Mouse (Mus musculus) liver, embryonic 14.5 days (tissue): ENCODE measurements around the gene Rmnd5a. TPM values are rescaled to one million over a fixed set of nuclear protein-coding genes. Genes with fewer than 3 reads are reported as not detected.
"Not testable (repeated sequence)": the region's sequence is repeated elsewhere in the genome, so short reads cannot be mapped to it uniquely, and the experiment has no call there.

Experiments used
- ATAC-seq: fragments of 200-750 bp; cut with Nextera tagmentation; 2 replicates; pipeline ENCODE4 v1.8.0; 2017; ENCODE audit warnings: moderate number of reproducible peaks, mild to moderate bottlenecking, moderate library complexity; ENCODE audit not compliant: insufficient read depth
- DNase-seq, 3 experiments: peaks; one replicate each; pipeline ENCODE4 v3.0.0-alpha.2; 2012 to 2013; ENCODE audit warnings: low read depth in 3 of 3, low spot score in 3 of 3
- H3K27ac ChIP-seq: fragments of 300-500 bp; sonication (generic); 2 replicates; pipeline ENCODE4 v1.5.1; 2014; ENCODE audit warnings: moderate library complexity, mild to moderate bottlenecking, control low read depth, inconsistent platforms
- H3K27me3 ChIP-seq: fragments of 300-500 bp; sonication (generic); 2 replicates; pipeline ENCODE4 v1.6.1; 2014; ENCODE audit warnings: mild to moderate bottlenecking, low read length, moderate library complexity; ENCODE audit not compliant: control insufficient read depth, insufficient read depth
- H3K36me3 ChIP-seq: fragments of 300-500 bp; sonication (generic); replicated peaks from 2 replicates; pipeline ENCODE4 v1.6.1; 2014; ENCODE audit warnings: low read depth; ENCODE audit not compliant: control insufficient read depth, insufficient read depth
- H3K4me1 ChIP-seq, 2 experiments: fragments of 200-500 bp in 1 of 2; fragments of 300-500 bp in 1 of 2; sonication (generic) in 1 of 2; replicated peaks; 2 replicates each; pipeline ENCODE4 v1.6.1; 2012 to 2014; ENCODE audit warnings: antibody characterized with exemption in 1 of 2, inconsistent platforms in 1 of 2, low read length in 1 of 2; ENCODE audit not compliant: control insufficient read depth in 2 of 2, insufficient read depth in 2 of 2
- H3K4me2 ChIP-seq: fragments of 300-500 bp; sonication (generic); 2 replicates; pipeline ENCODE4 v1.6.1; 2014; ENCODE audit warnings: low read depth, mild to moderate bottlenecking, control low read depth, moderate library complexity
- H3K4me3 ChIP-seq, 2 experiments: fragments of 200-500 bp in 1 of 2; fragments of 300-500 bp in 1 of 2; sonication (generic) in 1 of 2; 2 replicates each; pipeline ENCODE4 v1.5.1; 2012 to 2014; ENCODE audit warnings: low read depth in 2 of 2, low read length in 2 of 2, mild to moderate bottlenecking in 2 of 2, control low read depth in 1 of 2, inconsistent platforms in 1 of 2, moderate library complexity in 1 of 2; ENCODE audit not compliant: insufficient read depth in 1 of 2
- H3K9ac ChIP-seq: fragments of 300-500 bp; sonication (generic); replicated peaks from 2 replicates; pipeline ENCODE4 v1.6.1; 2014; ENCODE audit warnings: mild to moderate bottlenecking, control low read depth, moderate library complexity
- H3K9me3 ChIP-seq: fragments of 300-500 bp; sonication (generic); 2 replicates; pipeline ENCODE4 v1.6.1; 2016; ENCODE audit warnings: low read length, mixed read lengths; ENCODE audit not compliant: control insufficient read depth
- CTCF ChIP-seq: IDR thresholded peaks from 2 replicates; pipeline ENCODE4 v1.5.1; 2016; ENCODE audit warnings: antibody characterized with exemption, low read depth, control low read depth
- EP300 ChIP-seq: IDR thresholded peaks from 2 replicates; pipeline ENCODE4 v1.6.1; 2016; ENCODE audit warnings: antibody characterized with exemption, low read depth
- WGBS: fragments of 180-500 bp; shearing (Covaris S2); extraction: QIAGEN DNeasy Blood & Tissue Kit; methylation state at CpG from one replicate; pipeline ENCODE4 v1.1.7; 2014; ENCODE audit not compliant: insufficient replicate concordance; 5-methylcytosine and 5-hydroxymethylcytosine counted together
- polyA plus RNA-seq, 2 experiments: library from polyadenylated mRNA; depleted of rRNA in 1 of 2; stranded (reverse) in 1 of 2; unstranded in 1 of 2; fragments of >200 nt; fragmentation: Nextera tagmentation in 1 of 2; extraction: Ambion mirVana in 1 of 2; gene quantifications; 2 replicates each; pipeline versions ENCODE4 v1.2.1 to v1.2.3; 2012 to 2014

Gene Rmnd5a
- polyA plus RNA-seq, 2 experiments = 4.5 to 14.8 TPM

- WGBS = 80% methylated on average over 3 of the region's 3 CpGs
- Histone ChIP-seq H3K4me3 (no peak overlapping the region), H3K9me3 (no peaks in the 10 kb centered on the region), H3K27ac (no peak overlapping the region), H3K27me3 (no peaks in the 10 kb centered on the region), H3K4me1 (no peaks in the 10 kb centered on the region), H3K9ac (no peak overlapping the region), H3K4me2 (no peak overlapping the region), H3K36me3 (no peaks in the 10 kb centered on the region)
- no peak for DNase-seq
- TF ChIP-seq EP300 (no peak), CTCF (no peak)
- no peak for ATAC-seq
These were observed 24.7 kb upstream of the Rmnd5a start for GRCm38 (mm10) chr6:71465146-71465545.

- Histone ChIP-seq H3K27me3 (no peaks in the 10 kb centered on the region), H3K36me3 (no peaks in the 10 kb centered on the region), H3K27ac (no peak overlapping the region), H3K9ac (no peak overlapping the region), H3K9me3 (no peaks in the 10 kb centered on the region), H3K4me3 (no peak overlapping the region), H3K4me1 (no peaks in the 10 kb centered on the region), H3K4me2 (no peak overlapping the region)
- ATAC-seq (no peak), DNase-seq (no peak)
- TF ChIP-seq EP300 = no peak
- no peak for TF ChIP-seq CTCF
- WGBS = 39% methylated on average over 8 of the region's 8 CpGs
These were observed 17.6 kb upstream of the Rmnd5a start for GRCm38 (mm10) chr6:71457956-71458608.

GRCm38 (mm10) chr6:71453983-71454739 lies 13.7 kb upstream of the Rmnd5a start:
- not testable (repeated sequence) for H3K27ac ChIP-seq, H3K4me2 ChIP-seq, H3K27me3 ChIP-seq, H3K4me1 ChIP-seq, DNase-seq, H3K9ac ChIP-seq, H3K4me3 ChIP-seq, H3K36me3 ChIP-seq, ATAC-seq, H3K9me3 ChIP-seq

- no peaks in the 10 kb centered on the region for H3K9me3 ChIP-seq
- no peaks in the 10 kb centered on the region for H3K27me3 ChIP-seq
- no peak overlapping the region for H3K4me3 ChIP-seq
- H3K4me2 ChIP-seq = no peak overlapping the region
- no peaks in the 10 kb centered on the region for H3K4me1 ChIP-seq
- TF ChIP-seq CTCF (no peak), EP300 (no peak)
- no peak for DNase-seq
- WGBS = 35% methylated on average over 2 of the region's 2 CpGs
- H3K9ac ChIP-seq = no peak overlapping the region
- no peaks in the 10 kb centered on the region for H3K36me3 ChIP-seq
- no peak for ATAC-seq
- no peak overlapping the region for H3K27ac ChIP-seq
These were observed 12.4 kb upstream of the Rmnd5a start for GRCm38 (mm10) chr6:71452792-71453191.

GRCm38 (mm10) chr6:71445560-71445959 lies 5.1 kb upstream of the Rmnd5a start:
- Histone ChIP-seq H3K9ac (no peak overlapping the region), H3K27ac (no peak overlapping the region), H3K4me1 (peaks cover 9 to 11% of the 10 kb centered on the region in 2 experiments), H3K27me3 (no peaks in the 10 kb centered on the region), H3K9me3 (no peaks in the 10 kb centered on the region), H3K36me3 (no peaks in the 10 kb centered on the region), H3K4me2 (no peak overlapping the region), H3K4me3 (no peak overlapping the region)
- DNase-seq (no peak), ATAC-seq (no peak)
- TF ChIP-seq EP300 = no peak
- no peak for TF ChIP-seq CTCF
- 41% methylated on average over 6 of the region's 6 CpGs for WGBS
